Mouse (Mus musculus) neural tube, embryonic 13.5 days (tissue): ENCODE measurements around the gene Colgalt2. TPM values are rescaled to one million over a fixed set of nuclear protein-coding genes. Genes with fewer than 3 reads are reported as not detected.
A peak's percentile ranks its signal among the peaks of the same experiment; 100 is the strongest.
"Not testable (repeated sequence)": the region's sequence is repeated elsewhere in the genome, so short reads cannot be mapped to it uniquely, and the experiment has no call there.

Experiments used
- ATAC-seq: fragments of 200-750 bp; cut with Nextera tagmentation; 2 replicates; pipeline ENCODE4 v1.8.0; 2017; ENCODE audit warnings: low read depth, mild to moderate bottlenecking, moderate TSS enrichment, moderate library complexity
- H3K27ac ChIP-seq: fragments of 300-500 bp; sonication (generic); replicated peaks from 2 replicates; pipeline ENCODE4 v1.5.1; 2015; ENCODE audit warnings: moderate library complexity, mild to moderate bottlenecking, inconsistent platforms
- H3K27me3 ChIP-seq: fragments of 300-500 bp; sonication (generic); 2 replicates; pipeline ENCODE4 v1.6.1; 2015; ENCODE audit warnings: mild to moderate bottlenecking, inconsistent platforms
- H3K36me3 ChIP-seq: fragments of 300-500 bp; sonication (generic); 2 replicates; pipeline ENCODE4 v1.6.1; 2015; ENCODE audit warnings: mild to moderate bottlenecking, inconsistent platforms
- H3K4me1 ChIP-seq: fragments of 300-500 bp; sonication (generic); replicated peaks from 2 replicates; pipeline ENCODE4 v1.6.1; 2015; ENCODE audit warnings: inconsistent platforms
- H3K4me2 ChIP-seq: fragments of 300-500 bp; sonication (generic); 2 replicates; pipeline ENCODE4 v1.6.1; 2015; ENCODE audit warnings: inconsistent platforms, mild to moderate bottlenecking, moderate library complexity
- H3K4me3 ChIP-seq: fragments of 300-500 bp; sonication (generic); 2 replicates; pipeline ENCODE4 v1.5.1; 2015; ENCODE audit warnings: mild to moderate bottlenecking, inconsistent platforms
- H3K9ac ChIP-seq: fragments of 300-500 bp; sonication (generic); 2 replicates; pipeline ENCODE4 v1.6.1; 2015; ENCODE audit warnings: moderate library complexity, mild to moderate bottlenecking, inconsistent platforms
- H3K9me3 ChIP-seq: fragments of 300-500 bp; sonication (generic); 2 replicates; pipeline ENCODE4 v1.6.1; 2016; ENCODE audit warnings: inconsistent platforms
- WGBS: fragments of 180-500 bp; shearing (Covaris S2); methylation state at CpG from one replicate; pipeline ENCODE4 v1.1.7; 2015; 5-methylcytosine and 5-hydroxymethylcytosine counted together
- polyA plus RNA-seq: library from polyadenylated mRNA; unstranded; fragments of >200 nt; fragmentation: Nextera tagmentation; extraction: Ambion mirVana; gene quantifications from 2 replicates; pipeline ENCODE4 v1.2.1, GENCODE M21; 2015

Colgalt2 gene
- polyA plus RNA-seq, 1 experiment from 2014 or later = 3.8 TPM

DNA sequence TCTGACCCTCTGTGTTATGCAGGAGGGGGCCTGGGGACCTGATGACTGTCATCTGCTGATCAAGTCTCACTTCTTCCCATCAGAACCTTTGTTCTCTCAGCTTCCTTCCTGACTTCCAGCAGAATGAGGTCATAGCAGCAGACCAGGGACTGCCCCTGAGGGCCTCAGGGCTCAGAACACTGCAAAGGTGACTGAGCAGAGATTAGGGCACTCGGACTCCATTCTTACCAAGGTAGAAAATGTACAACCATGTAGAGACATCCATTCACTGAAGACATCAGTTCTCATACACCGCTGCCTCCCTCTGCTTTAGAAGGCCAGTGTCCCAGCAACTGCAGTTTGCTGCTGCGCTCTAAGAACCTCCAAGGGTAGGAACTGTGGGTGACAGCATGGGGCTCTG is 23.4 kb downstream of the Colgalt2 start:
- 89% methylated on average over 3 of the region's 3 CpGs for WGBS
- peaks cover 5% of the 10 kb centered on the region; the same call in 1 of the 2 replicates for H3K4me1 ChIP-seq
- no peak overlapping the region for H3K4me2 ChIP-seq
- H3K27ac ChIP-seq = no peak overlapping the region
- H3K4me3 ChIP-seq = no peak overlapping the region
- H3K27me3 ChIP-seq = no peaks in the 10 kb centered on the region
- no peak for ATAC-seq
- H3K36me3 ChIP-seq = no peaks in the 10 kb centered on the region
- no peak overlapping the region for H3K9ac ChIP-seq
- H3K9me3 ChIP-seq = no peaks in the 10 kb centered on the region

GRCm38 (mm10) chr1:152427912-152428581 is 28.4 kb downstream of the Colgalt2 start:
- no peak overlapping the region for H3K4me2 ChIP-seq
- no peak overlapping the region for H3K4me3 ChIP-seq
- WGBS = 86% methylated on average over 12 of the region's 12 CpGs
- peaks cover 3% of the 10 kb centered on the region; the same call in 1 of the 2 replicates for H3K4me1 ChIP-seq
- no peaks in the 10 kb centered on the region for H3K9me3 ChIP-seq
- H3K27ac ChIP-seq = no peak overlapping the region
- H3K27me3 ChIP-seq = no peaks in the 10 kb centered on the region
- H3K9ac ChIP-seq = no peak overlapping the region
- no peaks in the 10 kb centered on the region for H3K36me3 ChIP-seq
- no peak for ATAC-seq

GRCm38 (mm10) chr1:152429805-152430204 is 30.2 kb downstream of the Colgalt2 start:
- Histone ChIP-seq H3K9ac (no peak overlapping the region), H3K27me3 (no peaks in the 10 kb centered on the region), H3K27ac (no peak overlapping the region), H3K4me3 (no peak overlapping the region), H3K9me3 (no peaks in the 10 kb centered on the region), H3K36me3 (no peaks in the 10 kb centered on the region), H3K4me2 (no peak overlapping the region), H3K4me1 (no peaks in the 10 kb centered on the region)
- 85% methylated on average over 7 of the region's 7 CpGs for WGBS
- no peak for ATAC-seq

GRCm38 (mm10) chr1:152434166-152434565 is 34.5 kb downstream of the Colgalt2 start:
- H3K4me2 ChIP-seq = no peak overlapping the region
- no peak overlapping the region for H3K4me3 ChIP-seq
- no peaks in the 10 kb centered on the region for H3K4me1 ChIP-seq
- no peak overlapping the region for H3K27ac ChIP-seq
- no peaks in the 10 kb centered on the region for H3K9me3 ChIP-seq
- no peak for ATAC-seq
- H3K27me3 ChIP-seq = no peaks in the 10 kb centered on the region
- 69% methylated on average over 4 of the region's 4 CpGs for WGBS
- H3K36me3 ChIP-seq = no peaks in the 10 kb centered on the region
- no peak overlapping the region for H3K9ac ChIP-seq

DNA sequence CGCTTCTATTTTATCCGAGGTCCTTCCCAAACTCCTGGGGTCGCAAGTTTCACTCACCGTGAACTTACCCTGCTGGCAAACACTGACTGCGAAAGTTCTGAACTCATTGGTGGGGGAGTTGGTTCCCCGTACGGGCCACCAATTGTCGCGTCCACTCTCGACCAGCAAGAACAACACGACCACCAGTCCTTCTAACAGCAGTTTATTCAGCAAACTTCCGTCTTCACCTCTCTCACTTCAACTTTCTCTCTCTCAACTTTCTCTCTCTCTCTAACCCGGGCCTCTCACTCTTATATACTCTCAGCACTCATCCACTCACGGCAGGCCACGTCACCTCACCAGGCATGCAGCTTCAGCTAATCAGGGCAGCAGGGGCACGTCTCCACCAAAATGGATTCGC is 37.9 kb downstream of the Colgalt2 start:
- H3K4me2 ChIP-seq, H3K27ac ChIP-seq, H3K9ac ChIP-seq, H3K27me3 ChIP-seq, H3K4me3 ChIP-seq, H3K9me3 ChIP-seq, ATAC-seq, H3K4me1 ChIP-seq, H3K36me3 ChIP-seq: not testable (repeated sequence)
- 82% methylated on average over 15 of the region's 17 CpGs for WGBS

DNA sequence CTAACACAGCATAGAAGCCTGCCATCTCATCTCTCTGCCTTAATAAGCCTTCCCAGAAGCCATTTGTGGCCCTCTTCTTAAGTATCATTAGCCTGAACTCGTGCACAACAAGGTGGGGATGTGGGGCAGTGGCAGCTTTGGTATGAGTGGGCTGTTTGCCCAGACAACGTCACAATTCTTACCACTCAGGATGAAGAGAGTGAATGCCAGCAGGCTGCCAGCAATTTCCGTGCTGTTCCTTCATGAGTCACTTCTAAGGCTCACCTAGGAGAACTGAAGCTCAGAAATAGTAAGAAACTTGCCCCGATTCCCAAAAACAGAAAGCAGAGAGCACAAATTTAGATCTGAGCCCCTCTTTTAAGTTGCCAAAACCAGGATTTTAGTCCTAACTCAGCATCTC is 39.8 kb downstream of the Colgalt2 start:
- Histone ChIP-seq H3K4me1 (no peaks in the 10 kb centered on the region), H3K4me3 (no peak overlapping the region), H3K9ac (no peak overlapping the region), H3K27ac (no peak overlapping the region), H3K4me2 (no peak overlapping the region), H3K9me3 (no peaks in the 10 kb centered on the region), H3K27me3 (no peaks in the 10 kb centered on the region), H3K36me3 (no peaks in the 10 kb centered on the region)
- 77% methylated on average over 4 of the region's 4 CpGs for WGBS
- no peak for ATAC-seq

- WGBS = 77% methylated on average over 10 of the region's 10 CpGs
- Histone ChIP-seq H3K9me3 (no peaks in the 10 kb centered on the region), H3K9ac (no peak overlapping the region), H3K27ac (no peak overlapping the region), H3K4me2 (no peak overlapping the region), H3K36me3 (no peaks in the 10 kb centered on the region), H3K4me1 (no peaks in the 10 kb centered on the region), H3K4me3 (no peak overlapping the region), H3K27me3 (no peaks in the 10 kb centered on the region)
- ATAC-seq = no peak
These were observed 40.2 kb downstream of the Colgalt2 start for GRCm38 (mm10) chr1:152439874-152440273.

GRCm38 (mm10) chr1:152444630-152445029 is 45.0 kb downstream of the Colgalt2 start:
- Histone ChIP-seq H3K27ac (no peak overlapping the region), H3K9ac (no peak overlapping the region), H3K27me3 (no peaks in the 10 kb centered on the region), H3K4me1 (no peaks in the 10 kb centered on the region), H3K4me3 (no peak overlapping the region), H3K4me2 (no peak overlapping the region), H3K9me3 (no peaks in the 10 kb centered on the region), H3K36me3 (no peaks in the 10 kb centered on the region)
- ATAC-seq = no peak
- 90% methylated on average over 7 of the region's 7 CpGs for WGBS

GRCm38 (mm10) chr1:152445925-152446324 is 46.3 kb downstream of the Colgalt2 start:
- Histone ChIP-seq H3K4me3 (no peak overlapping the region), H3K27ac (no peak overlapping the region), H3K9ac (no peak overlapping the region), H3K36me3 (no peaks in the 10 kb centered on the region), H3K4me1 (no peaks in the 10 kb centered on the region), H3K9me3 (no peaks in the 10 kb centered on the region), H3K4me2 (no peak overlapping the region), H3K27me3 (no peaks in the 10 kb centered on the region)
- no peak for ATAC-seq
- WGBS = 84% methylated on average over 6 of the region's 6 CpGs

DNA sequence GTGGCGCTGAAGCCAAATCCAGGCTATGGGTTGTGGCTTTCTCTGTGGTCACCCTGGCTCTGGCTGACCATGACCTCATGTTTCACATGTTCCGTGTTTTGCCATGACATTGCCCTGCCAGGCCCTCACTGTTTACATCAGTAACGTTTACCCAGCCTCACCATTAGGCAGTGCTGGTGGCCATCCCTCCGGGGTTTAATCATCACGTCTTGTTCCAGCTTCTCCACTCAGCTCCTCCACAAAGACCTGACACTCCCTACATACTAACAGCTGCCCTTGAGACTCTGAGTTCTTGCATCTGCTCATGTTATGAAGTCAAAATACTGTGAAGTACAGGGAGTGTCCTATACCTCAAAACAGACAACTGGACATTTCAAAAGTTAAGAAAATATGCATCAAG is 54.9 kb downstream of the Colgalt2 start:
- no peak for ATAC-seq
- WGBS = 76% methylated on average over 5 of the region's 5 CpGs
- Histone ChIP-seq H3K9ac (no peak overlapping the region), H3K9me3 (no peaks in the 10 kb centered on the region), H3K27me3 (no peaks in the 10 kb centered on the region), H3K4me2 (no peak overlapping the region), H3K36me3 (no peaks in the 10 kb centered on the region), H3K4me1 (peaks cover 29% of the 10 kb centered on the region), H3K27ac (no peak overlapping the region), H3K4me3 (no peak overlapping the region)

GRCm38 (mm10) chr1:152455275-152456243 is 55.9 kb downstream of the Colgalt2 start:
- H3K36me3 ChIP-seq = no peaks in the 10 kb centered on the region
- no peak overlapping the region for H3K9ac ChIP-seq
- peaks cover 29% of the 10 kb centered on the region for H3K4me1 ChIP-seq
- 50% methylated on average over 10 of the region's 10 CpGs for WGBS
- H3K27ac ChIP-seq = 0 out of 2 replicates have a peak overlapping the region, but pooled peaks have one; percentile 18
- no peaks in the 10 kb centered on the region for H3K27me3 ChIP-seq
- ATAC-seq = peak; percentile 71
- no peaks in the 10 kb centered on the region for H3K9me3 ChIP-seq
- H3K4me2 ChIP-seq = no peak overlapping the region
- no peak overlapping the region for H3K4me3 ChIP-seq

GRCm38 (mm10) chr1:152456266-152456665 is 56.6 kb downstream of the Colgalt2 start:
- ATAC-seq = no peak
- Histone ChIP-seq H3K4me2 (no peak overlapping the region), H3K36me3 (no peaks in the 10 kb centered on the region), H3K9me3 (no peaks in the 10 kb centered on the region), H3K27ac (peak overlapping the region; percentile 23; the same call in 1 of the 2 replicates), H3K27me3 (no peaks in the 10 kb centered on the region), H3K4me1 (peaks cover 29% of the 10 kb centered on the region), H3K9ac (no peak overlapping the region), H3K4me3 (no peak overlapping the region)
- WGBS = 73% methylated on average over 3 of the region's 3 CpGs
